Mouse (Mus musculus) testis, adult 10 weeks (tissue): ENCODE data around the gene Gpr33. TPM values are rescaled to one million over a fixed set of nuclear protein-coding genes. Genes with fewer than 3 reads are reported as not detected.

Experiments
- polyA plus RNA-seq: library from polyadenylated mRNA; stranded (reverse); fragments of 350-450 nt; fragmentation: Illumina TruSeq; extraction: RNeasy Lipid Tissue Mini Kit (QIAGEN cat#74804); gene quantifications from one replicate; pipeline ENCODE4 v1.2.3, GENCODE M21; 2014; ENCODE audit warnings: low read depth, low replicate concordance

Gpr33 gene
- polyA plus RNA-seq, result not detected

GRCm38 (mm10) chr12:52027963-52028362 is at the start of gene Gpr33:
TSS of gene Gpr33 (minus strand) at chr12:52028063.

GRCm38 (mm10) chr12:52005877-52006632 is 21.8 kb downstream of the Gpr33 start, which contains the start of gene Dtd2:
TSS of gene Dtd2 (minus strand) at chr12:52006501.

Other genes with a start within 250 kb of the Gpr33 start
- gene Hectd1, start 198.5 kb downstream of the Gpr33 start, polyA plus RNA-seq, result 41.6 TPM
- gene Heatr5a, start 56.7 kb downstream of the Gpr33 start, polyA plus RNA-seq, result 7.2 TPM
- gene Dtd2, start 21.6 kb downstream of the Gpr33 start, polyA plus RNA-seq, result 8.8 TPM
- 18.9 TPM for gene Nubpl, start 69.7 kb upstream of the Gpr33 start, polyA plus RNA-seq